Mouse (Mus musculus): ENCODE measurements around the gene Tmem33.

DNA sequence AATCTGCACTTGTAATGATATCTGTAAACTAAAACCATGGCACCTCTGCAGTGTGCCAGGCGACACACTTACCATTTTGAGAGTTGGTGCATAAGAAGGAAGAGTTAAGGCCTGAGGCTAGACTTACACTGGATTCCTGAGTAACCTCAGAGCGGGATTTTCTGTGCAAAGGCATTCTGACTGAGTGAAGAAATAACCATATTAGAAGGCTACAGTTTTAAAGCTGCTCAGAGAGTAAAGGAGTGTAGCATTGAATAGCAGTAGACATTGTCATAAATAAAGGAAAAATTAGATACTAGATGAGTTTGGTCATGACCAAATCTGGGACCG, 52.1 kb downstream of the Tmem33 start:
- TF ChIP-seq CTCF (IDR thresholded peaks at IDR 0.05; ENCODE audit: insufficient read depth, low read length): no peak
- no peak for TF ChIP-seq POLR2A (IDR thresholded peaks at IDR 0.05; ENCODE audit: borderline replicate concordance, extremely low read depth, low read depth, low read length)
